Mouse (Mus musculus): Measurements from ENCODE around the gene Mpzl1.

Mpzl1 gene

GRCm38 (mm10) chr1:165655022-165655421 lies 20.7 kb upstream of the Mpzl1 start:
- DNase-seq = no peak

- DNase-seq = no peak
Measured at GRCm38 (mm10) chr1:165653126-165653885, 19.0 kb upstream of the Mpzl1 start.

GRCm38 (mm10) chr1:165652507-165652906 lies 18.2 kb upstream of the Mpzl1 start:
- DNase-seq = no peak

- DNase-seq = no peak
Measured at GRCm38 (mm10) chr1:165651158-165651557, 16.8 kb upstream of the Mpzl1 start.

- no peak for DNase-seq
Measured at GRCm38 (mm10) chr1:165645102-165645501, 10.8 kb upstream of the Mpzl1 start.

GRCm38 (mm10) chr1:165643735-165644134 lies 9.4 kb upstream of the Mpzl1 start:
- DNase-seq = no peak

GRCm38 (mm10) chr1:165642780-165643311 lies 8.5 kb upstream of the Mpzl1 start:
- peak; percentile 46 for DNase-seq

GRCm38 (mm10) chr1:165641786-165642771 lies 7.7 kb upstream of the Mpzl1 start:
- peak; percentile 84 for DNase-seq

- peak; percentile 65 for DNase-seq
Measured at GRCm38 (mm10) chr1:165641271-165641771, 7.0 kb upstream of the Mpzl1 start.

GRCm38 (mm10) chr1:165636289-165636688 lies 2.0 kb upstream of the Mpzl1 start:
- DNase-seq = no peak

GRCm38 (mm10) chr1:165635055-165635897 lies 938 bp upstream of the Mpzl1 start:
- DNase-seq = no peak

- DNase-seq = no peak
Measured at GRCm38 (mm10) chr1:165633345-165633744, 993 bp downstream of the Mpzl1 start.

GRCm38 (mm10) chr1:165631136-165631535 lies 3.2 kb downstream of the Mpzl1 start:
- no peak for DNase-seq

- DNase-seq = no peak
Measured at GRCm38 (mm10) chr1:165629975-165630374, 4.4 kb downstream of the Mpzl1 start.

- DNase-seq = no peak
Measured at GRCm38 (mm10) chr1:165628603-165629002, 5.7 kb downstream of the Mpzl1 start.

- no peak for DNase-seq
Measured at GRCm38 (mm10) chr1:165625896-165626295, 8.4 kb downstream of the Mpzl1 start.

GRCm38 (mm10) chr1:165625058-165625457 lies 9.3 kb downstream of the Mpzl1 start:
- DNase-seq = no peak

- peak; percentile 46 for DNase-seq
Measured at GRCm38 (mm10) chr1:165618201-165618624, 16.1 kb downstream of the Mpzl1 start.

- no peak for DNase-seq
Measured at GRCm38 (mm10) chr1:165617166-165617891, 17.0 kb downstream of the Mpzl1 start.

- DNase-seq = no peak
Measured at GRCm38 (mm10) chr1:165616652-165617051, 17.7 kb downstream of the Mpzl1 start.

GRCm38 (mm10) chr1:165614793-165615192 lies 19.5 kb downstream of the Mpzl1 start:
- DNase-seq = no peak

GRCm38 (mm10) chr1:165613926-165614325 lies 20.4 kb downstream of the Mpzl1 start:
- no peak for DNase-seq
